Mouse (Mus musculus) neural tube, embryonic 13.5 days (tissue): ENCODE data around the gene Slc9a9. TPM values are rescaled to one million over a fixed set of nuclear protein-coding genes. Genes with fewer than 3 reads are reported as not detected.

Experiments used
- ATAC-seq: fragments of 200-750 bp; cut with Nextera tagmentation; 2 replicates; pipeline ENCODE4 v1.8.0; 2017; ENCODE audit warnings: low read depth, mild to moderate bottlenecking, moderate TSS enrichment, moderate library complexity
- H3K27ac ChIP-seq: fragments of 300-500 bp; sonication (generic); replicated peaks from 2 replicates; pipeline ENCODE4 v1.5.1; 2015; ENCODE audit warnings: moderate library complexity, mild to moderate bottlenecking, inconsistent platforms
- H3K27me3 ChIP-seq: fragments of 300-500 bp; sonication (generic); 2 replicates; pipeline ENCODE4 v1.6.1; 2015; ENCODE audit warnings: mild to moderate bottlenecking, inconsistent platforms
- H3K36me3 ChIP-seq: fragments of 300-500 bp; sonication (generic); 2 replicates; pipeline ENCODE4 v1.6.1; 2015; ENCODE audit warnings: mild to moderate bottlenecking, inconsistent platforms
- H3K4me1 ChIP-seq: fragments of 300-500 bp; sonication (generic); replicated peaks from 2 replicates; pipeline ENCODE4 v1.6.1; 2015; ENCODE audit warnings: inconsistent platforms
- H3K4me2 ChIP-seq: fragments of 300-500 bp; sonication (generic); 2 replicates; pipeline ENCODE4 v1.6.1; 2015; ENCODE audit warnings: inconsistent platforms, mild to moderate bottlenecking, moderate library complexity
- H3K4me3 ChIP-seq: fragments of 300-500 bp; sonication (generic); 2 replicates; pipeline ENCODE4 v1.5.1; 2015; ENCODE audit warnings: mild to moderate bottlenecking, inconsistent platforms
- H3K9ac ChIP-seq: fragments of 300-500 bp; sonication (generic); 2 replicates; pipeline ENCODE4 v1.6.1; 2015; ENCODE audit warnings: moderate library complexity, mild to moderate bottlenecking, inconsistent platforms
- H3K9me3 ChIP-seq: fragments of 300-500 bp; sonication (generic); 2 replicates; pipeline ENCODE4 v1.6.1; 2016; ENCODE audit warnings: inconsistent platforms
- WGBS: fragments of 180-500 bp; shearing (Covaris S2); methylation state at CpG from one replicate; pipeline ENCODE4 v1.1.7; 2015; 5-methylcytosine and 5-hydroxymethylcytosine counted together
- polyA plus RNA-seq: library from polyadenylated mRNA; unstranded; fragments of >200 nt; fragmentation: Nextera tagmentation; extraction: Ambion mirVana; gene quantifications from 2 replicates; pipeline ENCODE4 v1.2.1, GENCODE M21; 2015

Slc9a9 gene
- polyA plus RNA-seq, 1 experiment from 2014 or later = 13.9 TPM

DNA sequence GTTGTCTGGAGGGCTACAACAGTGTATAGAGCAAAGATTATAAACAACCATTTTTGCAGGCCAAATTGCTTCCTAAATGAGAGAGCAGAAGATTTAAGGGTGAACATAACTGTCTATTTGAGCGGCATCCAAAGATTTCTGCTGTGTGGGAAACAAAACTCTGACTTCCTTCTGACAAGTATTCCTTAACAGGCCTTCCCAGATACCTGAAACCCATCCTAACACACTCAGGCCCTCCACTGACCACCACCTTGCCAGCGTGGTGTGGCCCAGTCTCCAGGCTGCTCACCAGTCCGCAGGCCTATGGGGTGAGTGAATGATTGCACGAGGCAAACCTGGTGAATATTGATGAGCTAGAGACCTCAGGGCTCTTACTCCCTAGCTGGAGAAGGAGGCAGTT is 557.3 kb downstream of the Slc9a9 start:
- Histone ChIP-seq H3K9ac (no peak overlapping the region), H3K4me1 (no peaks in the 10 kb centered on the region), H3K4me2 (no peak overlapping the region), H3K27me3 (no peaks in the 10 kb centered on the region), H3K36me3 (no peaks in the 10 kb centered on the region), H3K27ac (no peak overlapping the region), H3K9me3 (no peaks in the 10 kb centered on the region), H3K4me3 (no peak overlapping the region)
- WGBS = 62% methylated on average over 4 of the region's 4 CpGs
- ATAC-seq = no peak

DNA sequence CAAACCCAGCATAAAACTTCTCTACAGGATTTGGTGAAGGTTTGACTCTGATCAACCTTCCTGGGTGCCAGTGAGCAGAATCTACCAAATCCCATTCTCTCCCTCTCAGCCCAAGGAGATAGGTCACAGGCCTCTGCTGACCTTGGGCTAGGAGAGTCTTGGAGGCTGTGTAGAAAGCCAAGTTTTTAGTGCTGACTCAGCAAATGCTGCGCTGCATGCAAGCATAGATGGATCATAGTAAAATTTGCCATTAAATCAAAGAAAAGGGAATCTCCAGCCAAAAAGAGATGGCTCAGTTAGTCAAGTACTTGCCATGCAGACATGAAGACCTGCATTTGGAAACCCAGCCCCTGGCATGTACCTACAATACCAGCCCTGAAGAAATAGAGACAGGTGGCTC is 558.4 kb downstream of the Slc9a9 start:
- Histone ChIP-seq H3K27ac (no peak overlapping the region), H3K36me3 (no peaks in the 10 kb centered on the region), H3K27me3 (no peaks in the 10 kb centered on the region), H3K9me3 (no peaks in the 10 kb centered on the region), H3K4me3 (no peak overlapping the region), H3K4me2 (no peak overlapping the region), H3K4me1 (no peaks in the 10 kb centered on the region), H3K9ac (no peak overlapping the region)
- 93% methylated on average over 1 of the region's 1 CpGs for WGBS
- ATAC-seq = no peak

DNA sequence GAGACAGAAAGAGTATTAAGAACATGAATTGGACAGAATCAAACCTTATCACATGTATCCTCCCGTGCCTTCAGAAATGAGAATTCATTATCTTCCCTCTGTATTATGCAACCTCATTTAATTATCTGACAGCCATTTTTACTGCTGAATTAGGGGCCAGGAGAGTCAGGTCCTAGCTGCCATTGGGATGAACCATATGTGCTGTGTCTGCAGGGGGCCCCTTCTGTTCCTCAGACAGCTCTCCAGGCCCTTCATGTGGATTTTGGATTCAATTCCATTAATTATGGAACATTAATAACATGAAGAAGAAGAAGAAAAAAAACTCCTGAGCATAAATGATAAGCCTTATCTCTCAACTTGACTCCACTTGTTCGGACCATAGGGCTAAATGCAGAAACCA is 559.4 kb downstream of the Slc9a9 start:
- no peaks in the 10 kb centered on the region for H3K9me3 ChIP-seq
- no peaks in the 10 kb centered on the region for H3K36me3 ChIP-seq
- WGBS = 71% methylated on average over 2 of the region's 2 CpGs
- ATAC-seq = no peak
- no peaks in the 10 kb centered on the region for H3K4me1 ChIP-seq
- H3K4me3 ChIP-seq = no peak overlapping the region
- no peak overlapping the region for H3K9ac ChIP-seq
- no peak overlapping the region for H3K27ac ChIP-seq
- H3K4me2 ChIP-seq = no peak overlapping the region
- H3K27me3 ChIP-seq = no peaks in the 10 kb centered on the region

DNA sequence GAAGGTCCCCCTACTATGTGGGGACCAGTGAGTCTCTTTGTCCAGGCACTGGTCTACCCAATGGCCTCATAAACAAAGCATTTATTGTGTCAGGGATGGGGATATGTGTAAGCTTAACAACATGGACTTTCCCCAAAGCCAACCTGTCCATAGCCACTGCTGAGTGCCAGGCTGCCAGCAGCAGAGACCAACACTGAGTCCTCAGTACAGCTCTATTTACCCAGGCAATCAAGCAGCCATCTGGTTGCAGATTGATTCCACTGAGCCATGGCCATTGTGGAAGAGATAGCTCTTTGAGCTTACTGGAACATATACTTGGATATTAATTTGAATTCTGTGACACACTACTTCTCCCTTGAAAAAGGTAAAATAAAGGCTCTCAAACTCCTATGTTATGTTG is 570.2 kb downstream of the Slc9a9 start:
- no peak for ATAC-seq
- H3K4me1 ChIP-seq = no peaks in the 10 kb centered on the region
- H3K4me3 ChIP-seq = no peak overlapping the region
- H3K27me3 ChIP-seq = no peaks in the 10 kb centered on the region
- no peak overlapping the region for H3K4me2 ChIP-seq
- H3K9ac ChIP-seq = no peak overlapping the region
- H3K27ac ChIP-seq = no peak overlapping the region
- peaks cover 13% of the 10 kb centered on the region; the same call in 1 of the 2 replicates for H3K9me3 ChIP-seq
- no peaks in the 10 kb centered on the region for H3K36me3 ChIP-seq

DNA sequence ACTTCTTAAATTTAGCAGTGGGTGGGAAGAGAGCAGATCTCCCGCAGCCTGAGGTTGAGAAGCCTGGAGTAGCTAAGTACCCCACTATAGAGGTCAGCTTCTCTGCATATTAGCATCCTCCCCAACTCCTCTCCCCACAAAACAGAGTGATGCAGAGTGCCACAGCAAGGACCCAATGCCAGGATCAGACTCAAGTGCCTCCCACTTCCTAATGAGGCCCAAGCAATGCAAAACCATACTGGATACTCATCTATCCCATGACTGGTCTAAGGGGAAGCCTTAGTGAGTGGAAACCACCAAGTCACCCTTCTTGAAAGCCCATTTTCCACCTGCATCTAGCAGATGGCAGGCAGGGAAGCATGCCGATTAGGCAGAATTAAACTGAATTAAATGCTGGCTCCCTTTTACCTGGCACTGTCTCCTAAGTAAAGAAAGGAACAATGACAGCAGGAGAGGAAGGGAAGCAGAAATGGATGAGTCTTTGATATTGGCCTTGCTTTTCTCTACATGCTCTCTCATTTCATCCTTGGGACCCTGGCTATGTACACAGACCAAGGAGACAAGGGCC is 573.0 kb downstream of the Slc9a9 start:
- Histone ChIP-seq H3K4me3 (no peak overlapping the region), H3K36me3 (no peaks in the 10 kb centered on the region), H3K9ac (no peak overlapping the region), H3K9me3 (0 out of 2 replicates have a peak, but pooled peaks cover 2% of the 10 kb centered on the region), H3K4me1 (no peaks in the 10 kb centered on the region), H3K27ac (no peak overlapping the region), H3K4me2 (no peak overlapping the region), H3K27me3 (no peaks in the 10 kb centered on the region)
- WGBS = 98% methylated on average over 2 of the region's 2 CpGs
- no peak for ATAC-seq

DNA sequence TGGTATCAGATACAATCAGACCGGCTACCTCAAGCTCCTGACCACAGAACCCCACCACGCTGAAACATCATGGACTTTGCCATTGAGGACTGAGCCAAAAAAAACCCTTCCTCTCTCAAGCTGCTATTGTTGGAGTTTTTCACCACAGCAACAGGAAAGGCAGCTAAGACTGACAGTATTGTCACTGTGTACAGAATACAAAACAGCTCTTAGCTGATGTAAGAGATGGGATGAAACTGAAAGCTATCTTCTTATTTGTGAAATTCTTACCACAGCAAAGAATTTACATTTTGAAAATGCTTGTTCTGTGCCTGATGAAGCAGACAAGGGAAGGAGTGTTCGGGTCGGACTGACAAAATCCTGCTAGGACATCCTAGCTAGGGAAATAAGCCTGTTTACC is 584.5 kb downstream of the Slc9a9 start:
- H3K9me3 ChIP-seq = no peaks in the 10 kb centered on the region
- no peak for ATAC-seq
- no peak overlapping the region for H3K27ac ChIP-seq
- no peaks in the 10 kb centered on the region for H3K4me1 ChIP-seq
- no peaks in the 10 kb centered on the region for H3K27me3 ChIP-seq
- no peak overlapping the region for H3K4me2 ChIP-seq
- H3K36me3 ChIP-seq = no peaks in the 10 kb centered on the region
- H3K9ac ChIP-seq = no peak overlapping the region
- H3K4me3 ChIP-seq = no peak overlapping the region
- WGBS = 85% methylated on average over 4 of the region's 4 CpGs

DNA sequence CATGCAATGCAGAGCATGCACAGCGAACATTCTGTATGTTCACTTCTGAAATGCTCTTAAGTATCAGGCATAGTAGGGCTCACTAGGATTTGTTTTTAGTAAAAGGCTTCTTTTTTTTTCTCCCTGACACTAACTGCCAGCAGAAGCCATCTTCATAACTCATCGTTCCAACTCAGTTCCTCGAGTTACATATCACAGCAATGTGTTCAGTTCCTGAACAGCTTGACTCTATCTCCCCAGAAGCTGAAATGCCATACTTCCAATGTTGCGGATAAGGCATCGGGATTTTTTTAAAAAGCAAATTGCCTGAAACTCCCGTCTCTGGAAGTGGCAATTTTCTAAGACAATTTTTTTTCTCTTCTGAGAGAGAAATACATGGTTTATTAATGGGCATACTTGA is 586.1 kb downstream of the Slc9a9 start:
- Histone ChIP-seq H3K9me3 (no peaks in the 10 kb centered on the region), H3K4me3 (no peak overlapping the region), H3K9ac (no peak overlapping the region), H3K4me1 (no peaks in the 10 kb centered on the region), H3K27me3 (no peaks in the 10 kb centered on the region), H3K4me2 (no peak overlapping the region), H3K36me3 (no peaks in the 10 kb centered on the region), H3K27ac (no peak overlapping the region)
- WGBS = 91% methylated on average over 6 of the region's 6 CpGs
- no peak for ATAC-seq

DNA sequence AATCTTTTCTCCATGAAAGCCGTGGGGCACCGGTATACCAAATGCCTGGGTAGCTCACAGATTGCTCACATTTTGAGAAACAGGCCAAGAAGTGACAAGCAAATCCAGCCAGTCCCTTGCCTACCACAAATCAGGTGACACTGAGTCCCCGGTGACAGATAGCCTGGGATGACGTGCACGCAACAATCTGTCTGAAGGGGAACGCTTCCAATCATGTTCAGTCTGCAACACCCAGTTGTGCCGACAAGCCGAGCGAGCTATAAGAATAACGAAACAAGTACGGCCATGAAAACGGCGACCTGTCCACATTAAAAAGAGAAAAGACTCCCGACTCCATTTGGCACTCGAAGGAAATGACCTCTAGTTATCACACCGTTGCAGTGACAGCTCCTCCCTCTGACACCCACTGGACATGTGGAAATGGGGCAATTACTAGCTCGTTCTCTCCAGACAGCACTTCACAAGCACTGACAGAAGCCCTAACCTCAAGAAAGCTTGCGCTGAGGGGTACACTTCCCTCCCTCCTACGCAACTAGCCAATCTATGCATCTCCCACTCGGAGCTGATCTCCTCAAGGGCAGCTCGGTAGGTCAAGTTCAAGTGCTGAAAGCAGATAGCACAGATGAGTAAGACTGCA is 587.1 kb downstream of the Slc9a9 start:
- Histone ChIP-seq H3K27ac (no peak overlapping the region), H3K4me1 (no peaks in the 10 kb centered on the region), H3K9ac (no peak overlapping the region), H3K4me3 (no peak overlapping the region), H3K9me3 (no peaks in the 10 kb centered on the region), H3K4me2 (no peak overlapping the region), H3K27me3 (no peaks in the 10 kb centered on the region), H3K36me3 (no peaks in the 10 kb centered on the region)
- no peak for ATAC-seq
- WGBS = 86% methylated on average over 21 of the region's 21 CpGs

DNA sequence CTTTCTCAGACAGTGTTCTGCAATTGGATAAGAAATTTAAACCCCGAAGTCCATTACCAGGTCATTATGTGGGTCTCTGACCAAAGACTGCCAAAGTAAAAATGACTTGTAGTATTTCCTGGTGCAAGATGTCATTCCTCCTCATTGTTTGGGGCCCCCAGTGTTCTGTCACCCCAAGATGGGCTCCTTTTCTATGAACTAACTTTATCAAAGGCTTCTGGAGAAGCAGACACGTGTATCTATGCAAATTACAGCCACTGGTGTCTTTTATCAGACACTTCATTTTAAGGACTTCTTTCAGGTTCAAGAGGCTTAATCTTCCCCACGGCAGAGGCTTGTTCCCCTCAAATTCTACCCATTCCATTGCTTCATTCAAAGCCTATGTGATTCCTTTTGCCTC is 593.1 kb downstream of the Slc9a9 start:
- Histone ChIP-seq H3K9ac (no peak overlapping the region), H3K4me1 (peaks cover 7% of the 10 kb centered on the region; the same call in 1 of the 2 replicates), H3K9me3 (no peaks in the 10 kb centered on the region), H3K27ac (no peak overlapping the region), H3K27me3 (no peaks in the 10 kb centered on the region), H3K4me2 (no peak overlapping the region), H3K4me3 (no peak overlapping the region), H3K36me3 (no peaks in the 10 kb centered on the region)
- no peak for ATAC-seq
- 70% methylated on average over 3 of the region's 3 CpGs for whole genome bisulfite sequencing

DNA sequence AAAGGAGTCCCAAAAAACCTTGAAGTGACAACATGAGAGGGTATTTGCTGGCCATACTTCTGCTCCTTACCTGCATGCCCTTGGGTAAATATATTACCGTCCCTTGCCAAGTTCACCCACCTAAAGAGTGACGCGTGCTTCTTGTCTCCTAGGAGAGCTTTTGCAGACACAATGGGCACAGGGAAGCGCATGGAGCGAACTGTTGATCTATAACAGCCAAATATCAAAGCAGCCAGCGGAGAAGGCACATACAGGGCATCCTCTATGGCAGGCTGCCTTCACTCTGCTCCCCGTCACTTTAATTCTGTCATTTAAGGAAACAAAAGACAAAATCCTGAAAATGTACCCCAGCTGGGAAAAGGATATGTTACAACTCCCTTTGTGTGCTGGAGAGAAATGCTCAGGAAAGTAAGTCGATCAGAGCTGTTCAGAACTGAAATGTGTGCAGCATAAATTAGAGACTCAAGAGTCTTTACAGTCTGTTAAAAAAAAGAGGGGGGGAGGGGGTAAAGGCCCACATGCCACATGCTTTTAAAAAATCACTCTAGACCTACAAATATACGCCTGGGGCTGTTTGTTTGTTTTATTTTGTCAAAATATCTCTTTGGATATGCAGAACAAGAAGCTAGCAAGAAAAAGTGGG is 594.3 kb downstream of the Slc9a9 start:
- ATAC-seq = no peak
- Histone ChIP-seq H3K4me3 (no peak overlapping the region), H3K9ac (no peak overlapping the region), H3K9me3 (no peaks in the 10 kb centered on the region), H3K27ac (no peak overlapping the region), H3K4me2 (no peak overlapping the region), H3K36me3 (no peaks in the 10 kb centered on the region), H3K27me3 (no peaks in the 10 kb centered on the region), H3K4me1 (peaks cover 7% of the 10 kb centered on the region; the same call in 1 of the 2 replicates)
- 78% methylated on average over 9 of the region's 9 CpGs for WGBS

DNA sequence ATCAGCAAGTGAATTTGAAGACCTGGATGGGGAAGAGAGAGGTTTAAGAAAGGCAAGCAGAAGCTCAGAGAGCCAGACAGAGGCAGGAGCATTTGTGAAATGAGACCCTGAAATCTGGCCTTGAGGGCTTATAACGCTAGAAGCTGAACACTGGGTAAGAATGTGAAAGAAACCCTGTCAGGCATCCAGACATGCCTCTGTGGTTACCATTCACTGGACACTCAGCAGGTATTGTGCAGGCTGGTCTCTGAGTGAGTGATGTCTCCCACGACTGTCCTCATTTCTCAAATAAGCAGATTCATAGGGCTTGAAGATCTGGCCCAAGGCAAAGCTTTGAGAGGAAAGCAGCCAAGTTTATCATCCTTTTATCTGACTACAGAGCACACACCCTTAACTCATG is 596.5 kb downstream of the Slc9a9 start:
- no peak overlapping the region for H3K4me3 ChIP-seq
- H3K27me3 ChIP-seq = no peaks in the 10 kb centered on the region
- no peak overlapping the region for H3K27ac ChIP-seq
- no peak for ATAC-seq
- H3K9me3 ChIP-seq = no peaks in the 10 kb centered on the region
- no peaks in the 10 kb centered on the region for H3K36me3 ChIP-seq
- no peak overlapping the region for H3K9ac ChIP-seq
- 64% methylated on average over 2 of the region's 2 CpGs for WGBS
- no peak overlapping the region for H3K4me2 ChIP-seq
- peaks cover 7% of the 10 kb centered on the region; the same call in 1 of the 2 replicates for H3K4me1 ChIP-seq

DNA sequence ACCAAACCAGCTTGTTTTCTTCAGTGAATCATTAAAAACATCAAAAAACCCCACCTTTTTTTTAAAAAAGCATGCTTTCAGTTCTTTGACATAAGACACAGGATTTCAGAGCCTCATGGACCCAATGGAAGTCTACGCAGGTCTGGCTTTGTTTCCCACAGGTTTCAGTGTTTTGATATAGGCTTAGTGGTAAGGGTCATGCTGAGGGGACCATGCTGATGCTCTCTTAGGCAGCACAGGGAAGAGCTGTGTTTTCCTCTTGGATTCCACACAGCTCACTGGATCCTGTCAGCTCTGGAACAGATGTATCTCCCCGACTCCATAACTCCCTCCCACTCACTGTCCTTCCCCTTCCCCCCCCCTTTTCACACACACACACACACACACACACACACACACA is 597.2 kb downstream of the Slc9a9 start:
- Histone ChIP-seq H3K36me3 (no peaks in the 10 kb centered on the region), H3K9ac (no peak overlapping the region), H3K4me1 (peaks cover 7% of the 10 kb centered on the region; the same call in 1 of the 2 replicates), H3K27ac (no peak overlapping the region), H3K27me3 (no peaks in the 10 kb centered on the region), H3K4me3 (no peak overlapping the region), H3K9me3 (no peaks in the 10 kb centered on the region), H3K4me2 (no peak overlapping the region)
- whole genome bisulfite sequencing = 73% methylated on average over 2 of the region's 2 CpGs
- peak; percentile 32; the same call in 1 of the 2 replicates for ATAC-seq
